Comparison of ENCODE assay signal across 22 mouse cellular contexts in the genomic region with DNA sequence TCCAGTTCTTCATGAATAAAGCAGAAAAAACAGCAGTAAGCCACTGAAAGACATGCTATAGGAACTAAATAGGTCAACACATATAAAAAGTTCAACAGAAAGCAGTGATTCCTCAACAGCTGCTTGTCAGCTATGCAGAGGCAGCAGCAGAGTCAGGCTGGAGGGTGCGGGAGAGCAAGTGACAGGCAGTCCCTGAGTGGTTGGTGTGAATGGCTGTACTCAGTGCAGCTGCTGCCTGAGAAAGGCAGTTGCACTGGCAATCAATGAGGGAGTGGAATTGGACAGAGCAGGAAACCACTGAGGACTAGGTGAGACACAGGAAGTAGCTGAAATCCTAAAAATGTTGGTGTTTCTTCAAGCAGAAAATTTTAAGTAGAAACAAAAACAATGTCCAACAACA.
A peak's percentile ranks its signal among the peaks of the same experiment; 100 is the strongest.
DNase-seq lines count a peak whose midpoint lies in the region; ATAC-seq and TF ChIP-seq lines count a peak whose summit lies in the region.
"Had no signal": no experiment of that assay in that cellular context is flagged by ENCODE, and none has a peak within 500 bp of the region (broad histone marks: within the 10 kb centered on the region; RNA-seq: fewer than 3 reads in every experiment).

No protein-coding gene starts in this region.

- no peak overlapping the region for H3K9ac ChIP-seq in forebrain, embryonic 14.5 days (ENCODE audit: low read length)
- H3K9ac ChIP-seq in forebrain, embryonic 12.5 days = no peak overlapping the region
- H3K9ac ChIP-seq in lung, embryonic 14.5 days = no peak overlapping the region
- H3K9ac ChIP-seq in embryonic facial prominence, embryonic 14.5 days (ENCODE audit: low read depth, low read length) = no peak overlapping the region
- H3K9ac ChIP-seq: forebrain, postnatal 0 days; intestine, embryonic 15.5 days; stomach, embryonic 15.5 days had no signal

- H3K4me1 ChIP-seq in forebrain, embryonic 14.5 days (ENCODE audit: control insufficient read depth, insufficient read depth, low read length) = no peaks in the 10 kb centered on the region
- no peaks in the 10 kb centered on the region for H3K4me1 ChIP-seq in forebrain, embryonic 12.5 days
- H3K4me1 ChIP-seq in lung, embryonic 14.5 days (ENCODE audit: insufficient read depth) = peaks cover 18% of the 10 kb centered on the region
- peaks cover 7% of the 10 kb centered on the region for H3K4me1 ChIP-seq in lung, adult 2 months (ENCODE audit: control insufficient read depth, insufficient read depth, low read length)
- H3K4me1 ChIP-seq in embryonic facial prominence, embryonic 14.5 days (ENCODE audit: control insufficient read depth, insufficient read depth, low read length) = peaks cover 16% of the 10 kb centered on the region
- H3K4me1 ChIP-seq: intestine, embryonic 15.5 days; stomach, embryonic 15.5 days had no signal

- H3K27ac ChIP-seq in forebrain, embryonic 14.5 days (ENCODE audit: low read depth, low read length) = no peak overlapping the region
- no peak overlapping the region for H3K27ac ChIP-seq in forebrain, embryonic 12.5 days
- H3K27ac ChIP-seq in lung, embryonic 14.5 days (ENCODE audit: low read depth) = peak overlapping the region; percentile 55
- no peak overlapping the region for H3K27ac ChIP-seq in embryonic facial prominence, embryonic 14.5 days (replicated peaks; ENCODE audit: low read depth, low read length)
- H3K27ac ChIP-seq: hindbrain, embryonic 10.5 days; intestine, embryonic 15.5 days; kidney, postnatal 0 days; left cerebral cortex, adult 2 months; limb, embryonic 10.5 days; stomach, embryonic 15.5 days had no signal

- H3K4me2 ChIP-seq in forebrain, embryonic 14.5 days (ENCODE audit: low read length) = no peak overlapping the region
- H3K4me2 ChIP-seq in forebrain, embryonic 12.5 days = no peak overlapping the region
- no peak overlapping the region for H3K4me2 ChIP-seq in lung, embryonic 14.5 days
- H3K4me2 ChIP-seq in embryonic facial prominence, embryonic 14.5 days (ENCODE audit: low read depth, low read length) = no peak overlapping the region
- H3K4me2 ChIP-seq: intestine, embryonic 15.5 days; liver, embryonic 11.5 days; stomach, embryonic 15.5 days had no signal

- no peaks in the 10 kb centered on the region for H3K27me3 ChIP-seq in forebrain, embryonic 14.5 days (replicated peaks; ENCODE audit: control insufficient read depth, insufficient read depth, low read length)
- no peaks in the 10 kb centered on the region for H3K27me3 ChIP-seq in forebrain, embryonic 12.5 days
- no peaks in the 10 kb centered on the region for H3K27me3 ChIP-seq in lung, embryonic 14.5 days (ENCODE audit: insufficient read depth, low read length)
- no peaks in the 10 kb centered on the region for H3K27me3 ChIP-seq in embryonic facial prominence, embryonic 14.5 days (replicated peaks; ENCODE audit: control insufficient read depth, insufficient read depth, low read length)
- H3K27me3 ChIP-seq: intestine, embryonic 15.5 days; stomach, embryonic 15.5 days had no signal

- H3K4me3 ChIP-seq in forebrain, embryonic 14.5 days (ENCODE audit: low read depth, low read length) = no peak overlapping the region
- H3K4me3 ChIP-seq in forebrain, embryonic 12.5 days (replicated peaks) = no peak overlapping the region
- no peak overlapping the region for H3K4me3 ChIP-seq in lung, embryonic 14.5 days (ENCODE audit: low read depth, low read length)
- no peak overlapping the region for H3K4me3 ChIP-seq in lung, adult 2 months (replicated peaks; ENCODE audit: extremely low read depth, low read depth, low read length)
- no peak overlapping the region for H3K4me3 ChIP-seq in embryonic facial prominence, embryonic 14.5 days (ENCODE audit: low read depth, low read length)
- H3K4me3 ChIP-seq: hindbrain, embryonic 10.5 days; intestine, embryonic 15.5 days; left cerebral cortex, adult 2 months; limb, embryonic 10.5 days; stomach, embryonic 15.5 days had no signal

- peak; percentile 22 for DNase-seq in forebrain, embryonic 14.5 days (ENCODE audit: low spot score)
- peak; percentile 70 for DNase-seq in lung, embryonic 14.5 days
- no peak for DNase-seq in lung, adult 2 months
- DNase-seq in 416B (ENCODE audit: low read depth) (peak; percentile 28), MN1 (ENCODE audit: low spot score) (no peak)
- peak; percentile 37 for DNase-seq in embryonic facial prominence, embryonic 14.5 days (ENCODE audit: low spot score)
- DNase-seq in spleen, postnatal 36 days (ENCODE audit: low spot score in 2 of 2) = no peak
- DNase-seq: adrenal gland, postnatal 10 days; cerebellum, adult 18-20 months; forebrain, postnatal 0 days; gastrocnemius, postnatal 10 days; heart, adult 18-20 months; spleen, adult 18-20 months had no signal

- no peaks in the 10 kb centered on the region for H3K9me3 ChIP-seq in forebrain, embryonic 14.5 days (replicated peaks; ENCODE audit: control insufficient read depth, low read length)
- no peaks in the 10 kb centered on the region for H3K9me3 ChIP-seq in forebrain, embryonic 12.5 days
- no peaks in the 10 kb centered on the region for H3K9me3 ChIP-seq in lung, embryonic 14.5 days (ENCODE audit: low read depth, low read length)
- no peaks in the 10 kb centered on the region for H3K9me3 ChIP-seq in embryonic facial prominence, embryonic 14.5 days (ENCODE audit: control insufficient read depth, low read length)
- H3K9me3 ChIP-seq: hindbrain, embryonic 10.5 days; intestine, embryonic 15.5 days; limb, embryonic 10.5 days; stomach, embryonic 15.5 days had no signal

- no peaks in the 10 kb centered on the region for H3K36me3 ChIP-seq in forebrain, embryonic 14.5 days (ENCODE audit: control insufficient read depth, insufficient read depth, low read length)
- H3K36me3 ChIP-seq in forebrain, embryonic 12.5 days (replicated peaks) = no peaks in the 10 kb centered on the region
- H3K36me3 ChIP-seq in lung, embryonic 14.5 days (ENCODE audit: insufficient read depth) = no peaks in the 10 kb centered on the region
- no peaks in the 10 kb centered on the region for H3K36me3 ChIP-seq in embryonic facial prominence, embryonic 14.5 days (ENCODE audit: control insufficient read depth, insufficient read depth, low read length)
- H3K36me3 ChIP-seq: hindbrain, embryonic 10.5 days; intestine, embryonic 15.5 days; limb, embryonic 10.5 days; stomach, embryonic 15.5 days had no signal

- no peak for TF ChIP-seq CTCF in lung, embryonic 14.5 days (IDR thresholded peaks at IDR 0.05; ENCODE audit: low read depth)
- TF ChIP-seq CTCF in lung, adult 2 months (IDR thresholded peaks at IDR 0.05; ENCODE audit: insufficient read depth, low read length) = no peak

- no peak for TF ChIP-seq POLR2A in lung, adult 2 months (IDR thresholded peaks at IDR 0.05; ENCODE audit: borderline replicate concordance, extremely low read depth, low read depth, low read length)

- WGBS in forebrain, embryonic 14.5 days = 64% methylated on average over 1 of the region's 1 CpGs
- WGBS in forebrain, embryonic 12.5 days = 48% methylated on average over 1 of the region's 1 CpGs
- 35% methylated on average over 1 of the region's 1 CpGs for WGBS in lung, embryonic 14.5 days
- 63% methylated on average over 1 of the region's 1 CpGs for WGBS in lung, adult 2 months
- 8% methylated on average over 1 of the region's 1 CpGs for WGBS in embryonic facial prominence, embryonic 14.5 days

- peak; percentile 63; the same call in 1 of the 2 replicates for ATAC-seq in forebrain, embryonic 14.5 days
- ATAC-seq in forebrain, embryonic 12.5 days (ENCODE audit: low FRiP score) = no peak
- peak; percentile 67 for ATAC-seq in lung, embryonic 14.5 days (ENCODE audit: insufficient read depth)
- peak; percentile 60; the same call in 1 of the 2 replicates for ATAC-seq in embryonic facial prominence, embryonic 14.5 days (ENCODE audit: low read depth)
- ATAC-seq: forebrain, postnatal 0 days; intestine, embryonic 15.5 days; midbrain, embryonic 16.5 days had no signal

Comparison
In these comparisons a context has a peak if more than half of its experiments do, and no peak if none do; other contexts are left out.
1. DNase-seq: peak in forebrain, embryonic 14.5 days (single experiment), lung, embryonic 14.5 days (single experiment), 416B (single experiment) and embryonic facial prominence, embryonic 14.5 days (single experiment); none in lung, adult 2 months (single experiment), MN1 (single experiment) and spleen, postnatal 36 days (0 of 2).